Mouse (Mus musculus): ENCODE results near the gene Dnah2. TPM values are rescaled to one million over a fixed set of nuclear protein-coding genes. Genes with fewer than 3 reads are reported as not detected.

The Dnah2 gene
- polyA plus RNA-seq, 1 experiment from 2014 or later, result 8.7 TPM

DNA sequence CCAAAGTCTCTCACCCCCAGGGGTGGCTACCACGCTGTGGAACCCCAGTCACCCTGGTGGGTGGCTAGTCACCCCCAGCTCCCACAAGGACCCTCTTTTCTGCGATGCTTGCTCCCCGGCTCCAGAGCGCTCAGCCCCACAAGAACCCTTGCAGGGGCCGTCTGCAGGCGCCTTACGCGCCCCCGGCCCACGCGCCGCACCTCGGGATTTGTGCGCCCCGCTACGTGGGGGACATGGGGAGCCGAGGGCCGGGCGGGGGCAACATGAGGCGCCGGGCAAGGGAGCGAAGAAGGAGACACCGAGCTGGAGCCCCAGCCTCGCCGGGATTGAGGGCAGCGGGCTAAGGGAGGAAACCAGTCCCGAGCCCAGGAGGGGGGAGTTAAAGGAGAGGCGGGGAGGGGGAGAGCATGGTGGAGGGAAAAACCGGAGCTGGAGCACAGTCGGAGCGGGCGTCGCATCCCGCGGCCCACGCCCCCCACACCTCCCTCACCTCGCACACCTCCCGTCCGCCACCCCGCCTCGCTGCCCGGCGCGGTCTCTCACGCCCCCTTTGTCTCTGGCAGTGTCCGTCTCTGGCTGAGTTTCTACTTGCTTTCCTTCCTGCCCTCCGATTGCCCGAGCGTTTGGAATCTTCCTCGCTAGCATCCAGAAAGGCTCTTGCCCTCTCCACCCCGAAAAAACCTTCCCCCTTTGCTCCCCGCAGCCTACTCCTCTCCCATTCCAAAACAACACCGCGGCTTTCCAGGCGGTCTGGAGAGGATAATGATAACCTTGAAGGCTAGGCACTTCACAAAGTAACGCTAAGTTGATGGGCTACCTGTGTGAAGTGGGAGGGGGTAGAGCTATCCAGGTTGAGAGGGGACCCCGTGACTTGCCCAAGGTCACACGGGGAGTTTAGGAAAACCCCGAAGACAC is 11.2 kb upstream of the Dnah2 start, which contains the start of gene Efnb3:
Gene Efnb3 (minus strand): TSS at position 355 of the 915 bp plus-strand sequence.
- no peak for ATAC-seq
- H3K27ac ChIP-seq (ENCODE audit: low read depth, low read length), result no peak within 1 kb of the TSS
- WGBS, result 4% methylated on average over 53 of the region's 59 CpGs

DNA sequence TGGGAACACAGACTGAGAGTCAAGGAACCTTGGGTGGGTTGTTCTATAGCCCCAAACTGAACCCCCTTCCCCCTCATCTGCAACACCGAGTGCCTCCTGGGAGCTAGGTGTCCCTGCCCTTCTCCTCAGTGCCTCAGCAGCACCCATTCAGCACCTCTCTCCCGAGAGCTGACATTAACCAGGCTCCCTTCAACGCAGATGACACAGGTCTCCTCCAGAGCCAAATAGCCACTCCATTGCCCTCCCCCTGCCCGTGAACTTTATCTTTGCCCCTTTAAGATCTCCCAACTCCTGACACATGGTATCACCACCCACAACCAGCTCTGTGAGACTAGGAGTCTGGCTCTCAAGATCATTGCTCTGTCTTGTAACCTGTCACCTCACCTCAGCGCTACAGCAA is 10.3 kb upstream of the Dnah2 start:
- no peak for TF ChIP-seq CTCF (IDR thresholded peaks at IDR 0.05; ENCODE audit: low read depth)
- Histone ChIP-seq H3K9me3 (ENCODE audit: control insufficient read depth) (no peaks in the 10 kb centered on the region), H3K4me1 (replicated peaks; ENCODE audit: control insufficient read depth, insufficient read depth, low read length) (0 out of 2 replicates have a peak, but pooled peaks cover 3% of the 10 kb centered on the region), H3K4me2 (replicated peaks; ENCODE audit: low read depth) (peak overlapping the region; percentile 73), H3K36me3 (ENCODE audit: control insufficient read depth, insufficient read depth) (peaks cover 34% of the 10 kb centered on the region), H3K9ac (ENCODE audit: low read depth, low read length) (0 out of 2 replicates have a peak overlapping the region, but pooled peaks have one; percentile 48), H3K27ac (ENCODE audit: low read depth, low read length) (no peak overlapping the region), H3K27me3 (replicated peaks; ENCODE audit: control insufficient read depth, insufficient read depth, low read length) (no peaks in the 10 kb centered on the region; the same call in 1 of the 2 replicates), H3K4me3 (ENCODE audit: low read depth, low read length) (peak overlapping the region; percentile 46)
- 26% methylated on average over 5 of the region's 5 CpGs for WGBS
- no peak for ATAC-seq

More for the DNA sequence above, 11.2 kb upstream of the Dnah2 start, which contains the start of gene Efnb3:
- Histone ChIP-seq H3K4me2 (replicated peaks; ENCODE audit: low read depth) (peak within 1 kb of the TSS; percentile 73), H3K27me3 (replicated peaks; ENCODE audit: control insufficient read depth, insufficient read depth, low read length) (no peaks in the 10 kb centered on the region; the same call in 1 of the 2 replicates), H3K9me3 (ENCODE audit: control insufficient read depth) (no peaks in the 10 kb centered on the region), H3K4me3 (ENCODE audit: low read depth, low read length) (peak within 1 kb of the TSS; percentile 46), H3K9ac (ENCODE audit: low read depth, low read length) (peak within 1 kb of the TSS; percentile 48), H3K36me3 (ENCODE audit: control insufficient read depth, insufficient read depth) (peaks cover 38% of the 10 kb centered on the region), H3K4me1 (replicated peaks; ENCODE audit: control insufficient read depth, insufficient read depth, low read length) (0 out of 2 replicates have a peak, but pooled peaks cover 3% of the 10 kb centered on the region)
- no peak for TF ChIP-seq CTCF (IDR thresholded peaks at IDR 0.05; ENCODE audit: low read depth)

DNA sequence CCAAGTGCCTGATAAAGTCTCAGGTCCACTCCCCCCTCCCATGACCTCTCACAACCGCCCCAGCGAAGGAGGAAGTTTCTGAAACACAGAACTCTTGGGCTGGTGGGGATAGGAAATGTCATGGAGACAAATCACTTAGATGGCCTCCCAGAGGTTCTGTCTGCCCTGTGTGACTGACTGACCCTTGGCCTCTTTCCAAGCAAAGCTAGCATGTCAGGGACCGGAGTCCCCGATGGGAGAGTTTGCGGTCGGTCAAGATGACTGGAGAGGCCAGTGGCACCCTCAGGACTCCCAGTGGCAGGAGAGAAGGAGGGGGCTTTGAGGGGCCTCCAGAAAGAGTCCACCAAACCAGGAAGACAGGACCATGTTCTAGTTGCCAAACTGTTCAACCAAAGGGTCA is 9.8 kb upstream of the Dnah2 start:
- TF ChIP-seq CTCF (IDR thresholded peaks at IDR 0.05; ENCODE audit: low read depth), result no peak
- Histone ChIP-seq H3K27me3 (replicated peaks; ENCODE audit: control insufficient read depth, insufficient read depth, low read length) (no peaks in the 10 kb centered on the region; the same call in 1 of the 2 replicates), H3K9me3 (ENCODE audit: control insufficient read depth) (no peaks in the 10 kb centered on the region), H3K4me3 (ENCODE audit: low read depth, low read length) (no peak overlapping the region), H3K27ac (ENCODE audit: low read depth, low read length) (no peak overlapping the region), H3K4me2 (replicated peaks; ENCODE audit: low read depth) (peak overlapping the region; percentile 73), H3K36me3 (ENCODE audit: control insufficient read depth, insufficient read depth) (peaks cover 30% of the 10 kb centered on the region), H3K4me1 (replicated peaks; ENCODE audit: control insufficient read depth, insufficient read depth, low read length) (0 out of 2 replicates have a peak, but pooled peaks cover 3% of the 10 kb centered on the region), H3K9ac (ENCODE audit: low read depth, low read length) (no peak overlapping the region)
- WGBS, result 30% methylated on average over 6 of the region's 6 CpGs
- ATAC-seq, result no peak

DNA sequence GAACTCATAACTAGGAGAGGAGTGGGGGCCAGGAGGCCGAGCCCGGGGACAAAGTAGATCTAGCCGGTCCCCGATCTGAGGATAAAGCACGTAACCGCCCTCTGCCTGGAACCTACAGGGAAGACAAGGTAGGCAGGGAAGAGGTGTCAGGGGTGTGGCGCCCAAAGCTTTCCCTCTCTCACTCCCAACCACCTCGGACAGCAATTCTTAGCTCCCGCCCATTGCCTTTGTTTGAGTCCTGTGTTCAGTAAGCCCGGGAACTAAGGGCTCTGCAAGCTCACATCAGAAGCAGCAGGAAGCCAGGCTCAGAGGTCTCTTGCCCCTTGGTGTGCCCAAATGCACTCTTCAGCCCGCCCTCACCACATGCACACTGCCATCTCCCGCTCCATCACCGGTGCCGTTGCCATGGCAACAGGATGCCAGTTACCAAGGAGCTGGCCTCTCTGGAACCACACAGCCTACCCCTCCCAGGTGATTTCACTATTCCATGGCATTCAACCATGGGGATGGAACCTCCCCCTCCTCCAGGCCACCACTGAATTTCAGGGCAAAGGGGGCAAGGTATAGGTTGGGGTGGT is 8.6 kb upstream of the Dnah2 start:
- H3K4me2 ChIP-seq (replicated peaks; ENCODE audit: low read depth), result no peak overlapping the region
- peaks cover 17% of the 10 kb centered on the region for H3K36me3 ChIP-seq (ENCODE audit: control insufficient read depth, insufficient read depth)
- no peak for TF ChIP-seq CTCF (IDR thresholded peaks at IDR 0.05; ENCODE audit: low read depth)
- no peaks in the 10 kb centered on the region; the same call in 1 of the 2 replicates for H3K27me3 ChIP-seq (replicated peaks; ENCODE audit: control insufficient read depth, insufficient read depth, low read length)
- H3K9ac ChIP-seq (ENCODE audit: low read depth, low read length), result no peak overlapping the region
- H3K4me1 ChIP-seq (replicated peaks; ENCODE audit: control insufficient read depth, insufficient read depth, low read length), result 0 out of 2 replicates have a peak, but pooled peaks cover 3% of the 10 kb centered on the region
- H3K4me3 ChIP-seq (ENCODE audit: low read depth, low read length), result no peak overlapping the region
- no peak for ATAC-seq
- no peak overlapping the region for H3K27ac ChIP-seq (ENCODE audit: low read depth, low read length)
- 49% methylated on average over 14 of the region's 14 CpGs for WGBS
- no peaks in the 10 kb centered on the region for H3K9me3 ChIP-seq (ENCODE audit: control insufficient read depth)

DNA sequence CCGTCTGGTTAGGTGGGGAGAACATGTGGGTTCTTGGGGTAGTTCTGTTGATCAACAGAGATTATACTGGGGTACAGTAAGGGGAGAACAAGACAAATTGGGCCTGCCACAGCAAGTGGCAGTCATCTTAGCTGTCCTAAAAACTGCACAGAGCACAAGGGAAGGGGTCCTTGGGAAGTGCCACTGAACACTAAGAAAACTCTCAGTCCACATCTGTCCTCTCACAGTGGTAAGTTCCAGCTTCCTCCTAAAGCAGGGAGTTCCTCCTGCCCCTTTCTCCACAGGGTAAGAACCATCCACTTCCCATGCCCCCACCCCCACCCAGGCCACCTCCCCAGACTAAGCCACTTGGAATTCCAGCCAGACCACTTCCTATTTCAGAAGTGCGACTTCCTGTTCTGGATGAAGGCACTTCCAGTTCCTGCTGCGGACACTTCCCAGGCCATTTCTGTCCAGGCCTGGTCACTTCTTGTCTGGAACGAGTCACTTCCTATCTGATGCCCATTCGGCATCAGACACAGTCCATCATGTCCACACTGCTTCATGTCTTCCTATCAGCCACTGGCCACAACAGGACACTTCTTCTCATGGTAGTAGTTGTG is 5.7 kb upstream of the Dnah2 start:
- Histone ChIP-seq H3K27ac (ENCODE audit: low read depth, low read length) (no peak overlapping the region), H3K9me3 (ENCODE audit: control insufficient read depth) (no peaks in the 10 kb centered on the region), H3K4me3 (ENCODE audit: low read depth, low read length) (no peak overlapping the region), H3K27me3 (replicated peaks; ENCODE audit: control insufficient read depth, insufficient read depth, low read length) (no peaks in the 10 kb centered on the region; the same call in 1 of the 2 replicates), H3K4me2 (replicated peaks; ENCODE audit: low read depth) (no peak overlapping the region), H3K36me3 (ENCODE audit: control insufficient read depth, insufficient read depth) (no peaks in the 10 kb centered on the region), H3K9ac (ENCODE audit: low read depth, low read length) (no peak overlapping the region), H3K4me1 (replicated peaks; ENCODE audit: control insufficient read depth, insufficient read depth, low read length) (0 out of 2 replicates have a peak, but pooled peaks cover 3% of the 10 kb centered on the region)
- WGBS, result 79% methylated on average over 5 of the region's 5 CpGs
- TF ChIP-seq CTCF (IDR thresholded peaks at IDR 0.05; ENCODE audit: low read depth), result no peak
- ATAC-seq, result no peak

DNA sequence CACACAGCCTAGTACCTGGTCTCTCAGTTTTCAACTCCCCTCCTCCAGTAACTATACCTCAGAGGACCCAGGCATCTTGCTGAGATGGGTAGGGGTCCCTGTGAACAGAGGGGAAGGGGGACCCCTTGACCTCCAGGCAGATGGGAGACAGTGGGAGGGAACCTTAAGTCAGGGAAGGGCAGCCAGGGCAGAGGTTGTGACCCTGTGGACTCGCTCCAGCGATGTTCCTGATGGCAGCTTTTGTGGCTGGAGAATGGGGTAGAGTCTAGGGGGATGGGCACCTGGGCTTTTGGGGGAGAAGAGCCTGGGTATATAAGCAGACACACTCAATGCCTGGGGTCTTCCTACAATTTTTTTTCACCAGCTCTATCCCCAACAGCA is 4.4 kb upstream of the Dnah2 start:
- H3K36me3 ChIP-seq (ENCODE audit: control insufficient read depth, insufficient read depth), result no peaks in the 10 kb centered on the region
- TF ChIP-seq CTCF (IDR thresholded peaks at IDR 0.05; ENCODE audit: low read depth), result no peak
- no peaks in the 10 kb centered on the region for H3K4me1 ChIP-seq (replicated peaks; ENCODE audit: control insufficient read depth, insufficient read depth, low read length)
- H3K9ac ChIP-seq (ENCODE audit: low read depth, low read length), result no peak overlapping the region
- H3K9me3 ChIP-seq (ENCODE audit: control insufficient read depth), result no peaks in the 10 kb centered on the region
- H3K27me3 ChIP-seq (replicated peaks; ENCODE audit: control insufficient read depth, insufficient read depth, low read length), result no peaks in the 10 kb centered on the region; the same call in 1 of the 2 replicates
- WGBS, result 35% methylated on average over 2 of the region's 2 CpGs
- no peak for ATAC-seq
- H3K4me3 ChIP-seq (ENCODE audit: low read depth, low read length), result no peak overlapping the region
- no peak overlapping the region for H3K27ac ChIP-seq (ENCODE audit: low read depth, low read length)
- H3K4me2 ChIP-seq (replicated peaks; ENCODE audit: low read depth), result no peak overlapping the region
